Mouse (Mus musculus): ENCODE results near the gene Serpina1b. TPM values are rescaled to one million over a fixed set of nuclear protein-coding genes. Genes with fewer than 3 reads are reported as not detected.

Serpina1b gene
- polyA plus RNA-seq, 1 experiment from 2014 or later: 3.8 TPM

GRCm38 (mm10) chr12:103710405-103710804 lies 119.8 kb downstream of the Serpina1b start:
- no peak for ATAC-seq (ENCODE audit: low FRiP score, low TSS enrichment)
- Histone ChIP-seq H3K9ac (ENCODE audit: low read depth, low read length) (no peak overlapping the region), H3K27me3 (ENCODE audit: control insufficient read depth, insufficient read depth, low read length) (no peaks in the 10 kb centered on the region), H3K36me3 (ENCODE audit: control insufficient read depth, insufficient read depth, low read length) (no peaks in the 10 kb centered on the region), H3K4me2 (replicated peaks; ENCODE audit: low read depth, low read length) (no peak overlapping the region), H3K4me1 (ENCODE audit: control insufficient read depth, insufficient read depth, low read length) (no peaks in the 10 kb centered on the region), H3K4me3 (ENCODE audit: low read length) (no peak overlapping the region), H3K9me3 (ENCODE audit: control insufficient read depth, low read length) (no peaks in the 10 kb centered on the region), H3K27ac (ENCODE audit: low read depth, low read length) (no peak overlapping the region)
- WGBS: 53% methylated on average over 1 of the region's 1 CpGs

GRCm38 (mm10) chr12:103706113-103706512 lies 124.1 kb downstream of the Serpina1b start:
- no peaks in the 10 kb centered on the region for H3K36me3 ChIP-seq (ENCODE audit: control insufficient read depth, insufficient read depth, low read length)
- no peak for ATAC-seq (ENCODE audit: low FRiP score, low TSS enrichment)
- H3K4me3 ChIP-seq (ENCODE audit: low read length): no peak overlapping the region
- H3K4me2 ChIP-seq (replicated peaks; ENCODE audit: low read depth, low read length): no peak overlapping the region
- no peaks in the 10 kb centered on the region for H3K4me1 ChIP-seq (ENCODE audit: control insufficient read depth, insufficient read depth, low read length)
- H3K27me3 ChIP-seq (ENCODE audit: control insufficient read depth, insufficient read depth, low read length): no peaks in the 10 kb centered on the region
- no peak overlapping the region for H3K27ac ChIP-seq (ENCODE audit: low read depth, low read length)
- no peaks in the 10 kb centered on the region for H3K9me3 ChIP-seq (ENCODE audit: control insufficient read depth, low read length)
- WGBS: 72% methylated on average over 4 of the region's 4 CpGs
- no peak overlapping the region for H3K9ac ChIP-seq (ENCODE audit: low read depth, low read length)

GRCm38 (mm10) chr12:103705547-103705946 lies 124.6 kb downstream of the Serpina1b start:
- Histone ChIP-seq H3K9ac (ENCODE audit: low read depth, low read length) (no peak overlapping the region), H3K4me1 (ENCODE audit: control insufficient read depth, insufficient read depth, low read length) (no peaks in the 10 kb centered on the region), H3K27me3 (ENCODE audit: control insufficient read depth, insufficient read depth, low read length) (no peaks in the 10 kb centered on the region), H3K9me3 (ENCODE audit: control insufficient read depth, low read length) (no peaks in the 10 kb centered on the region), H3K36me3 (ENCODE audit: control insufficient read depth, insufficient read depth, low read length) (no peaks in the 10 kb centered on the region), H3K4me3 (ENCODE audit: low read length) (no peak overlapping the region), H3K27ac (ENCODE audit: low read depth, low read length) (no peak overlapping the region), H3K4me2 (replicated peaks; ENCODE audit: low read depth, low read length) (no peak overlapping the region)
- 54% methylated on average over 2 of the region's 2 CpGs for WGBS
- ATAC-seq (ENCODE audit: low FRiP score, low TSS enrichment): no peak

- Histone ChIP-seq H3K27me3 (ENCODE audit: control insufficient read depth, insufficient read depth, low read length) (no peaks in the 10 kb centered on the region), H3K27ac (ENCODE audit: low read depth, low read length) (no peak overlapping the region), H3K9me3 (ENCODE audit: control insufficient read depth, low read length) (no peaks in the 10 kb centered on the region), H3K4me3 (ENCODE audit: low read length) (no peak overlapping the region), H3K4me2 (replicated peaks; ENCODE audit: low read depth, low read length) (no peak overlapping the region), H3K9ac (ENCODE audit: low read depth, low read length) (no peak overlapping the region), H3K4me1 (ENCODE audit: control insufficient read depth, insufficient read depth, low read length) (no peaks in the 10 kb centered on the region), H3K36me3 (ENCODE audit: control insufficient read depth, insufficient read depth, low read length) (no peaks in the 10 kb centered on the region)
- 72% methylated on average over 4 of the region's 4 CpGs for WGBS
- ATAC-seq (ENCODE audit: low FRiP score, low TSS enrichment): no peak
Observed at GRCm38 (mm10) chr12:103700144-103700750, 129.9 kb downstream of the Serpina1b start.

GRCm38 (mm10) chr12:103695429-103695828 lies 134.7 kb downstream of the Serpina1b start, which contains the start of gene Serpina1f:
Gene Serpina1f, minus strand, starts transcription at chr12:103695529.
- no peaks in the 10 kb centered on the region for H3K36me3 ChIP-seq (ENCODE audit: control insufficient read depth, insufficient read depth, low read length)
- no peaks in the 10 kb centered on the region for H3K27me3 ChIP-seq (ENCODE audit: control insufficient read depth, insufficient read depth, low read length)
- no peaks in the 10 kb centered on the region for H3K9me3 ChIP-seq (ENCODE audit: control insufficient read depth, low read length)
- H3K4me1 ChIP-seq (ENCODE audit: control insufficient read depth, insufficient read depth, low read length): no peaks in the 10 kb centered on the region
- H3K4me3 ChIP-seq (ENCODE audit: low read length): no peak within 1 kb of the TSS
- WGBS: 80% methylated on average over 8 of the region's 8 CpGs
- H3K27ac ChIP-seq (ENCODE audit: low read depth, low read length): no peak within 1 kb of the TSS
- ATAC-seq (ENCODE audit: low FRiP score, low TSS enrichment): no peak
- H3K4me2 ChIP-seq (replicated peaks; ENCODE audit: low read depth, low read length): no peak within 1 kb of the TSS
- no peak within 1 kb of the TSS for H3K9ac ChIP-seq (ENCODE audit: low read depth, low read length)

- Histone ChIP-seq H3K4me1 (ENCODE audit: control insufficient read depth, insufficient read depth, low read length) (no peaks in the 10 kb centered on the region), H3K9ac (ENCODE audit: low read depth, low read length) (no peak overlapping the region), H3K9me3 (ENCODE audit: control insufficient read depth, low read length) (no peaks in the 10 kb centered on the region), H3K27ac (ENCODE audit: low read depth, low read length) (no peak overlapping the region), H3K36me3 (ENCODE audit: control insufficient read depth, insufficient read depth, low read length) (no peaks in the 10 kb centered on the region), H3K27me3 (ENCODE audit: control insufficient read depth, insufficient read depth, low read length) (no peaks in the 10 kb centered on the region), H3K4me3 (ENCODE audit: low read length) (no peak overlapping the region), H3K4me2 (replicated peaks; ENCODE audit: low read depth, low read length) (no peak overlapping the region)
- no peak for ATAC-seq (ENCODE audit: low FRiP score, low TSS enrichment)
- WGBS: 2% methylated on average over 3 of the region's 3 CpGs
Observed at GRCm38 (mm10) chr12:103688221-103688814, 141.9 kb downstream of the Serpina1b start.

- no peak overlapping the region for H3K4me2 ChIP-seq (replicated peaks; ENCODE audit: low read depth, low read length)
- H3K4me3 ChIP-seq (ENCODE audit: low read length): no peak overlapping the region
- no peak overlapping the region for H3K27ac ChIP-seq (ENCODE audit: low read depth, low read length)
- WGBS: 38% methylated on average over 7 of the region's 7 CpGs
- no peaks in the 10 kb centered on the region for H3K9me3 ChIP-seq (ENCODE audit: control insufficient read depth, low read length)
- no peaks in the 10 kb centered on the region for H3K4me1 ChIP-seq (ENCODE audit: control insufficient read depth, insufficient read depth, low read length)
- no peaks in the 10 kb centered on the region for H3K27me3 ChIP-seq (ENCODE audit: control insufficient read depth, insufficient read depth, low read length)
- no peaks in the 10 kb centered on the region for H3K36me3 ChIP-seq (ENCODE audit: control insufficient read depth, insufficient read depth, low read length)
- ATAC-seq (ENCODE audit: low FRiP score, low TSS enrichment): no peak
- H3K9ac ChIP-seq (ENCODE audit: low read depth, low read length): no peak overlapping the region
Observed at GRCm38 (mm10) chr12:103687021-103687420, 143.2 kb downstream of the Serpina1b start.

GRCm38 (mm10) chr12:103686050-103686449 lies 144.1 kb downstream of the Serpina1b start:
- Histone ChIP-seq H3K4me3 (ENCODE audit: low read length) (no peak overlapping the region), H3K27ac (ENCODE audit: low read depth, low read length) (no peak overlapping the region), H3K9ac (ENCODE audit: low read depth, low read length) (no peak overlapping the region), H3K27me3 (ENCODE audit: control insufficient read depth, insufficient read depth, low read length) (no peaks in the 10 kb centered on the region), H3K36me3 (ENCODE audit: control insufficient read depth, insufficient read depth, low read length) (no peaks in the 10 kb centered on the region), H3K4me2 (replicated peaks; ENCODE audit: low read depth, low read length) (no peak overlapping the region), H3K4me1 (ENCODE audit: control insufficient read depth, insufficient read depth, low read length) (no peaks in the 10 kb centered on the region), H3K9me3 (ENCODE audit: control insufficient read depth, low read length) (no peaks in the 10 kb centered on the region)
- 81% methylated on average over 3 of the region's 3 CpGs for WGBS
- no peak for ATAC-seq (ENCODE audit: low FRiP score, low TSS enrichment)

GRCm38 (mm10) chr12:103685386-103685785 lies 144.8 kb downstream of the Serpina1b start:
- no peak for ATAC-seq (ENCODE audit: low FRiP score, low TSS enrichment)
- 76% methylated on average over 3 of the region's 3 CpGs for WGBS
- no peaks in the 10 kb centered on the region for H3K36me3 ChIP-seq (ENCODE audit: control insufficient read depth, insufficient read depth, low read length)

More at GRCm38 (mm10) chr12:103685386-103685785, 144.8 kb downstream of the Serpina1b start:
- no peak overlapping the region for H3K27ac ChIP-seq (ENCODE audit: low read depth, low read length)
- no peak overlapping the region for H3K4me2 ChIP-seq (replicated peaks; ENCODE audit: low read depth, low read length)
- H3K4me3 ChIP-seq (ENCODE audit: low read length): no peak overlapping the region
- H3K27me3 ChIP-seq (ENCODE audit: control insufficient read depth, insufficient read depth, low read length): no peaks in the 10 kb centered on the region
- H3K9me3 ChIP-seq (ENCODE audit: control insufficient read depth, low read length): no peaks in the 10 kb centered on the region
- H3K4me1 ChIP-seq (ENCODE audit: control insufficient read depth, insufficient read depth, low read length): no peaks in the 10 kb centered on the region
- no peak overlapping the region for H3K9ac ChIP-seq (ENCODE audit: low read depth, low read length)

Measured in kidney, embryonic 14.5 days (tissue).